Mouse (Mus musculus): ENCODE data around the gene Csrp1. TPM values are rescaled to one million over a fixed set of nuclear protein-coding genes. Genes with fewer than 3 reads are reported as not detected.

The Csrp1 gene
- polyA plus RNA-seq, 1 experiment from 2014 or later, result 119 TPM

- H3K9ac ChIP-seq (ENCODE audit: low read depth, low read length), result peak overlapping the region; percentile 81
- ATAC-seq (ENCODE audit: low read depth) (no peak), DNase-seq (ENCODE audit: low spot score) (no peak)
- H3K4me3 ChIP-seq (ENCODE audit: low read depth, low read length), result peak overlapping the region; percentile 69
- H3K9me3 ChIP-seq (ENCODE audit: control insufficient read depth, low read length), result no peaks in the 10 kb centered on the region
- H3K4me2 ChIP-seq (ENCODE audit: low read depth, low read length), result peak overlapping the region; percentile 88
- no peaks in the 10 kb centered on the region for H3K36me3 ChIP-seq (ENCODE audit: control insufficient read depth, insufficient read depth, low read length)
- H3K27me3 ChIP-seq (replicated peaks; ENCODE audit: control insufficient read depth, insufficient read depth, low read length), result no peaks in the 10 kb centered on the region
- peak overlapping the region; percentile 77; the same call in 1 of the 2 replicates for H3K27ac ChIP-seq (replicated peaks; ENCODE audit: low read depth, low read length)
- peaks cover 47% of the 10 kb centered on the region for H3K4me1 ChIP-seq (ENCODE audit: control insufficient read depth, insufficient read depth, low read length)
- 20% methylated on average over 4 of the region's 4 CpGs for WGBS
Measured at GRCm38 (mm10) chr1:135729821-135730220, 10.0 kb downstream of the Csrp1 start.

GRCm38 (mm10) chr1:135730296-135730695, 10.4 kb downstream of the Csrp1 start:
- peak overlapping the region; percentile 95; the same call in 1 of the 2 replicates for H3K27ac ChIP-seq (replicated peaks; ENCODE audit: low read depth, low read length)
- no peaks in the 10 kb centered on the region for H3K27me3 ChIP-seq (replicated peaks; ENCODE audit: control insufficient read depth, insufficient read depth, low read length)
- DNase-seq (ENCODE audit: low spot score) (no peak), ATAC-seq (ENCODE audit: low read depth) (no peak)
- peaks cover 52% of the 10 kb centered on the region for H3K4me1 ChIP-seq (ENCODE audit: control insufficient read depth, insufficient read depth, low read length)
- no peaks in the 10 kb centered on the region for H3K9me3 ChIP-seq (ENCODE audit: control insufficient read depth, low read length)
- H3K36me3 ChIP-seq (ENCODE audit: control insufficient read depth, insufficient read depth, low read length), result no peaks in the 10 kb centered on the region
- H3K4me3 ChIP-seq (ENCODE audit: low read depth, low read length), result peak overlapping the region; percentile 69
- peak overlapping the region; percentile 88 for H3K4me2 ChIP-seq (ENCODE audit: low read depth, low read length)
- whole genome bisulfite sequencing, result 24% methylated on average over 3 of the region's 3 CpGs
- peak overlapping the region; percentile 81 for H3K9ac ChIP-seq (ENCODE audit: low read depth, low read length)

- 45% methylated on average over 7 of the region's 7 CpGs for WGBS
- Histone ChIP-seq H3K27ac (replicated peaks; ENCODE audit: low read depth, low read length) (peak overlapping the region; percentile 95), H3K4me3 (ENCODE audit: low read depth, low read length) (peak overlapping the region; percentile 0), H3K9ac (ENCODE audit: low read depth, low read length) (peak overlapping the region; percentile 34; the same call in 1 of the 2 replicates), H3K4me1 (ENCODE audit: control insufficient read depth, insufficient read depth, low read length) (peaks cover 56% of the 10 kb centered on the region), H3K4me2 (ENCODE audit: low read depth, low read length) (peak overlapping the region; percentile 88), H3K9me3 (ENCODE audit: control insufficient read depth, low read length) (no peaks in the 10 kb centered on the region), H3K36me3 (ENCODE audit: control insufficient read depth, insufficient read depth, low read length) (no peaks in the 10 kb centered on the region), H3K27me3 (replicated peaks; ENCODE audit: control insufficient read depth, insufficient read depth, low read length) (no peaks in the 10 kb centered on the region)
- ATAC-seq (ENCODE audit: low read depth) (no peak), DNase-seq (ENCODE audit: low spot score) (no peak)
Measured at GRCm38 (mm10) chr1:135731393-135731792, 11.5 kb downstream of the Csrp1 start.

- no peaks in the 10 kb centered on the region for H3K36me3 ChIP-seq (ENCODE audit: control insufficient read depth, insufficient read depth, low read length)
- WGBS, result 9% methylated on average over 11 of the region's 11 CpGs
- H3K4me3 ChIP-seq (ENCODE audit: low read depth, low read length), result peak overlapping the region; percentile 0; the same call in 1 of the 2 replicates
- H3K4me1 ChIP-seq (ENCODE audit: control insufficient read depth, insufficient read depth, low read length), result peaks cover 56% of the 10 kb centered on the region
- DNase-seq (ENCODE audit: low spot score) (peak; percentile 97), ATAC-seq (ENCODE audit: low read depth) (peak; percentile 86)
- H3K9me3 ChIP-seq (ENCODE audit: control insufficient read depth, low read length), result no peaks in the 10 kb centered on the region
- peak overlapping the region; percentile 34; the same call in 1 of the 2 replicates for H3K9ac ChIP-seq (ENCODE audit: low read depth, low read length)
- H3K27me3 ChIP-seq (replicated peaks; ENCODE audit: control insufficient read depth, insufficient read depth, low read length), result no peaks in the 10 kb centered on the region
- peak overlapping the region; percentile 95 for H3K27ac ChIP-seq (replicated peaks; ENCODE audit: low read depth, low read length)
- peak overlapping the region; percentile 88 for H3K4me2 ChIP-seq (ENCODE audit: low read depth, low read length)
Measured at GRCm38 (mm10) chr1:135731897-135732684, 12.2 kb downstream of the Csrp1 start.

GRCm38 (mm10) chr1:135734225-135734937, 14.5 kb downstream of the Csrp1 start:
- ATAC-seq (ENCODE audit: low read depth) (no peak), DNase-seq (ENCODE audit: low spot score) (peak; percentile 83)
- H3K4me2 ChIP-seq (ENCODE audit: low read depth, low read length), result peak overlapping the region; percentile 14; the same call in 1 of the 2 replicates
- no peaks in the 10 kb centered on the region for H3K27me3 ChIP-seq (replicated peaks; ENCODE audit: control insufficient read depth, insufficient read depth, low read length)
- H3K9ac ChIP-seq (ENCODE audit: low read depth, low read length), result no peak overlapping the region
- 30% methylated on average over 5 of the region's 7 CpGs for WGBS
- peaks cover 59% of the 10 kb centered on the region for H3K4me1 ChIP-seq (ENCODE audit: control insufficient read depth, insufficient read depth, low read length)
- H3K9me3 ChIP-seq (ENCODE audit: control insufficient read depth, low read length), result no peaks in the 10 kb centered on the region
- H3K4me3 ChIP-seq (ENCODE audit: low read depth, low read length), result no peak overlapping the region
- H3K36me3 ChIP-seq (ENCODE audit: control insufficient read depth, insufficient read depth, low read length), result no peaks in the 10 kb centered on the region
- peak overlapping the region; percentile 45 for H3K27ac ChIP-seq (replicated peaks; ENCODE audit: low read depth, low read length)

GRCm38 (mm10) chr1:135735460-135735859, 15.6 kb downstream of the Csrp1 start:
- whole genome bisulfite sequencing, result 36% methylated on average over 6 of the region's 6 CpGs
- H3K4me3 ChIP-seq (ENCODE audit: low read depth, low read length), result no peak overlapping the region
- no peak overlapping the region for H3K4me2 ChIP-seq (ENCODE audit: low read depth, low read length)
- H3K36me3 ChIP-seq (ENCODE audit: control insufficient read depth, insufficient read depth, low read length), result no peaks in the 10 kb centered on the region
- ATAC-seq (ENCODE audit: low read depth) (no peak), DNase-seq (ENCODE audit: low spot score) (no peak)
- H3K9me3 ChIP-seq (ENCODE audit: control insufficient read depth, low read length), result no peaks in the 10 kb centered on the region
- H3K27ac ChIP-seq (replicated peaks; ENCODE audit: low read depth, low read length), result 0 out of 2 replicates have a peak overlapping the region, but pooled peaks have one; percentile 45
- no peak overlapping the region for H3K9ac ChIP-seq (ENCODE audit: low read depth, low read length)
- no peaks in the 10 kb centered on the region for H3K27me3 ChIP-seq (replicated peaks; ENCODE audit: control insufficient read depth, insufficient read depth, low read length)
- peaks cover 54% of the 10 kb centered on the region for H3K4me1 ChIP-seq (ENCODE audit: control insufficient read depth, insufficient read depth, low read length)

- DNase-seq (ENCODE audit: low spot score) (no peak), ATAC-seq (ENCODE audit: low read depth) (no peak)
- H3K9me3 ChIP-seq (ENCODE audit: control insufficient read depth, low read length), result no peaks in the 10 kb centered on the region
- peaks cover 12% of the 10 kb centered on the region for H3K4me1 ChIP-seq (ENCODE audit: control insufficient read depth, insufficient read depth, low read length)
- no peaks in the 10 kb centered on the region for H3K27me3 ChIP-seq (replicated peaks; ENCODE audit: control insufficient read depth, insufficient read depth, low read length)
- H3K36me3 ChIP-seq (ENCODE audit: control insufficient read depth, insufficient read depth, low read length), result peaks cover 36% of the 10 kb centered on the region
- H3K27ac ChIP-seq (replicated peaks; ENCODE audit: low read depth, low read length), result no peak overlapping the region
- H3K4me3 ChIP-seq (ENCODE audit: low read depth, low read length), result no peak overlapping the region
- H3K9ac ChIP-seq (ENCODE audit: low read depth, low read length), result no peak overlapping the region
- no peak overlapping the region for H3K4me2 ChIP-seq (ENCODE audit: low read depth, low read length)
- 90% methylated on average over 7 of the region's 7 CpGs for WGBS
Measured at GRCm38 (mm10) chr1:135744987-135745386, 25.1 kb downstream of the Csrp1 start.

GRCm38 (mm10) chr1:135746248-135746647, 26.4 kb downstream of the Csrp1 start:
- no peaks in the 10 kb centered on the region for H3K9me3 ChIP-seq (ENCODE audit: control insufficient read depth, low read length)
- DNase-seq (ENCODE audit: low spot score) (no peak), ATAC-seq (ENCODE audit: low read depth) (no peak)
- no peak overlapping the region for H3K9ac ChIP-seq (ENCODE audit: low read depth, low read length)
- H3K4me2 ChIP-seq (ENCODE audit: low read depth, low read length), result no peak overlapping the region
- no peaks in the 10 kb centered on the region for H3K27me3 ChIP-seq (replicated peaks; ENCODE audit: control insufficient read depth, insufficient read depth, low read length)
- no peak overlapping the region for H3K27ac ChIP-seq (replicated peaks; ENCODE audit: low read depth, low read length)
- H3K4me1 ChIP-seq (ENCODE audit: control insufficient read depth, insufficient read depth, low read length), result peaks cover 7% of the 10 kb centered on the region
- 83% methylated on average over 4 of the region's 4 CpGs for WGBS
- H3K36me3 ChIP-seq (ENCODE audit: control insufficient read depth, insufficient read depth, low read length), result peaks cover 48% of the 10 kb centered on the region
- no peak overlapping the region for H3K4me3 ChIP-seq (ENCODE audit: low read depth, low read length)
